Mouse (Mus musculus): Measurements from ENCODE around the gene Lrrtm4.

DNA sequence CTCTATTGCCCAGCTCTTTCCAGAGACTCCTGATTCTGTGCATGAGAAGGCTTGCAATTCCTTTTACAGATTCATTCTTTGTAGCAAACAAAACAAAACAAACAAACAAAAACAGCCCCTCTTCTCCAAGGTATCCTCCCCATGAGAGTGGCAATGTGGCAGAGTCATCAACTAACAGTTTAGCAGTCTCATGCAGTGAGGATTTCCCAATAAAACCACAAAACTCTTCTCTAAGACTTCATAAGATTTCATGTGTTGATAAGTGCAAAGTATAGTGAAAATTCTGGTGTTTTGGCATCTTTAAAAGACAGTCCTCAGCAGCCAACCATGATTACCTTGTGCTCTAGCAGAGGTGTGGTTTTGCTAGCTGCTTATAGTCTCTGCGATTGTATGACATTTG, 284.9 kb downstream of the Lrrtm4 start:
- TF ChIP-seq HCFC1 (IDR thresholded peaks at IDR 0.05; ENCODE audit: borderline replicate concordance, insufficient read depth, low read length) (no peak), ZNF384 (IDR thresholded peaks at IDR 0.05; ENCODE audit: low read depth, low read length) (no peak), MAFK (IDR thresholded peaks at IDR 0.05; ENCODE audit: insufficient read depth, low read depth, low read length) (no peak), ZC3H11A (IDR thresholded peaks at IDR 0.05; ENCODE audit: borderline replicate concordance, low read depth, low read length) (no peak)

All from ES-E14 (cell line).